Mouse (Mus musculus) kidney, embryonic 16.5 days (tissue): ENCODE measurements around the gene Afg1l. TPM values are rescaled to one million over a fixed set of nuclear protein-coding genes. Genes with fewer than 3 reads are reported as not detected.
A peak's percentile ranks its signal among the peaks of the same experiment; 100 is the strongest.

ENCODE experiments used
- ATAC-seq: fragments of 200-750 bp; cut with Nextera tagmentation; 2 replicates; pipeline ENCODE4 v1.8.0; 2017; ENCODE audit warnings: moderate TSS enrichment; ENCODE audit not compliant: low FRiP score, low TSS enrichment
- H3K27ac ChIP-seq: fragments of 300-500 bp; sonication (generic); 2 replicates; pipeline ENCODE4 v1.5.1; 2014; ENCODE audit warnings: low read length
- H3K27me3 ChIP-seq: fragments of 300-500 bp; sonication (generic); 2 replicates; pipeline ENCODE4 v1.6.1; 2014; ENCODE audit warnings: low read length, control low read depth, mixed read lengths; ENCODE audit not compliant: insufficient read depth
- H3K36me3 ChIP-seq: fragments of 300-500 bp; sonication (generic); 2 replicates; pipeline ENCODE4 v1.6.1; 2014; ENCODE audit warnings: low read length, control low read depth, mixed read lengths; ENCODE audit not compliant: insufficient read depth
- H3K4me1 ChIP-seq: fragments of 300-500 bp; sonication (generic); 2 replicates; pipeline ENCODE4 v1.6.1; 2014; ENCODE audit warnings: low read length, control low read depth, mixed read lengths; ENCODE audit not compliant: insufficient read depth
- H3K4me2 ChIP-seq: fragments of 300-500 bp; sonication (generic); replicated peaks from 2 replicates; pipeline ENCODE4 v1.6.1; 2014; ENCODE audit warnings: low read depth, low read length
- H3K4me3 ChIP-seq: fragments of 300-500 bp; sonication (generic); 2 replicates; pipeline ENCODE4 v1.5.1; 2014; ENCODE audit warnings: mild to moderate bottlenecking, low read length
- H3K9ac ChIP-seq: fragments of 300-500 bp; sonication (generic); replicated peaks from 2 replicates; pipeline ENCODE4 v1.6.1; 2014; ENCODE audit warnings: low read length
- H3K9me3 ChIP-seq: fragments of 300-500 bp; sonication (generic); 2 replicates; pipeline ENCODE4 v1.6.1; 2016; ENCODE audit warnings: low read length, control low read depth
- WGBS: fragments of 180-500 bp; shearing (Covaris S2); extraction: QIAGEN DNeasy Blood & Tissue Kit; methylation state at CpG from one replicate; pipeline ENCODE4 v1.1.7; 2014; 5-methylcytosine and 5-hydroxymethylcytosine counted together
- polyA plus RNA-seq: library from polyadenylated mRNA; unstranded; fragments of >200 nt; fragmentation: Nextera tagmentation; extraction: Ambion mirVana; gene quantifications from 2 replicates; pipeline ENCODE4 v1.2.1, GENCODE M21; 2015

The Afg1l gene
- polyA plus RNA-seq, 1 experiment from 2014 or later = 9.9 TPM

DNA sequence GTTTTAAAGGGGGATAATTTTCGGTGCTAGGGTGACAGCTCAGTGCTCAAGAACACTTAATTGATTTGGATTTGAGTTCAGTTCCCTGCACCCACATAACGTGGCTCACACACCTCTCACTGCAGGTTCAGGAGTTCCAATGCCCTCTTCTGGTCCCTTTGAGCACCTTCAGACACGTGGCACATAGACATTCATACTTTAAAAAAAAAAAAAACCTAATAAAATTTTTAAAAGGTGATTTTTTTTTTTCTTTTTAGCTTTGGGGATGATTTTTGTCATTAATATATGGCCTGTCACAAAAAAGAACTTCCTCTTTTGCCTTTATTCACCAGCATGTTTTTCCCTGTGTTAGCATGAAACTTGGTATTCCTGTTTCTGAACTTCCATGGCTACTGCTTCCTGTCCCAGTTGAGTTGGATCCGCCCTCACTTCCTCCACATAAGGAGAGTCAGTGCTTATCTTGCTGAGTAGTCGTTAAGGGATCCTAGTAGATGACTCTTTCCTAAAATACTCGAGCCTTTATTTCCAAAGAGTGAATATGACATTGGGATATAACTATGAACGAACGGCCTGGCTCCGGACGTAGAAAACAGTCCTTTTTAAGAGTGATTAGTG lies 25.8 kb upstream of the Afg1l start:
- Histone ChIP-seq H3K27ac (no peak overlapping the region), H3K27me3 (no peaks in the 10 kb centered on the region), H3K4me2 (0 out of 2 replicates have a peak overlapping the region, but pooled peaks have one; percentile 12), H3K4me3 (no peak overlapping the region), H3K9ac (no peak overlapping the region), H3K36me3 (peaks cover 10% of the 10 kb centered on the region; the same call in 1 of the 2 replicates), H3K4me1 (peaks cover 15% of the 10 kb centered on the region; the same call in 1 of the 2 replicates), H3K9me3 (no peaks in the 10 kb centered on the region)
- no peak for ATAC-seq
- WGBS = 84% methylated on average over 10 of the region's 10 CpGs

DNA sequence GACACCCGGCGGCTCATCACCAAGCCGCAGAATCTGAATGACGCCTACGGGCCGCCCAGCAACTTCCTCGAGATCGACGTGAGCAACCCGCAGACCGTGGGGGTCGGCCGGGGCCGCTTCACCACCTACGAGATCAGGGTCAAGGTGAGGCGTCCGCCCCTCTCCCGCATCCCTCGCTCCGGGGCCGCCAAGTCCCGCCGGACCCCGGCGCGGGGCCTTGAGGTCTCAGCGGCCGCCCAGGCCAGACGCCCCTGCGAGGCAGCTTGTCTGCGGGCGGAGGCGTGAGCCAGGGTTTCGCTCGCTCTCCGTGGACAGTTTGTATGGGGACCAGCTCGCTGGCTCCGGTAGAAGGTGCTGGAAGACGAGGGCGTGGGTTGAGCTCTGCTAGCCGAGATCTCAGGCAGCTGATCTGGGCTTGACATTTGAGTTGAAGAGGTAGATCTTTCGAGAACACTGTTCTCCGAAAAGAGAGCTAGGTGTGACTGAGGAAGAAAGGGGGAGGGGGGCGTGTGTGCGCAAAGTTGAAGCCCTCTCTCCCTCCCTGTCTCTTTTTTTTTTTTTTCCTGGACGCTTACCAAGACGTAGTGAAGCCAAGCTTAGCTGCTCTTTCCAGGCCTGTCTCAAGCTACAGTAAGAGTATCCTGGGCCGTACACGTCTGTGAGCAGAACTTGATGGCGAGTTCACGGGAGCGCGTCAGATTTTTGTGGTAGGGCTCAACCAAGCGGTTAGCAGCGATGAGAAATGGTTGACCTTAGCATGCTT lies 24.2 kb upstream of the Afg1l start:
- peak overlapping the region; percentile 85 for H3K4me3 ChIP-seq
- H3K4me2 ChIP-seq = peak overlapping the region; percentile 77
- H3K27ac ChIP-seq = peak overlapping the region; percentile 99
- ATAC-seq = peak; percentile 47
- peaks cover 15% of the 10 kb centered on the region; the same call in 1 of the 2 replicates for H3K4me1 ChIP-seq
- no peaks in the 10 kb centered on the region for H3K9me3 ChIP-seq
- H3K9ac ChIP-seq = peak overlapping the region; percentile 95
- H3K27me3 ChIP-seq = no peaks in the 10 kb centered on the region
- WGBS = under 1% methylated on average over 55 of the region's 55 CpGs
- 0 out of 2 replicates have a peak, but pooled peaks cover 2% of the 10 kb centered on the region for H3K36me3 ChIP-seq

DNA sequence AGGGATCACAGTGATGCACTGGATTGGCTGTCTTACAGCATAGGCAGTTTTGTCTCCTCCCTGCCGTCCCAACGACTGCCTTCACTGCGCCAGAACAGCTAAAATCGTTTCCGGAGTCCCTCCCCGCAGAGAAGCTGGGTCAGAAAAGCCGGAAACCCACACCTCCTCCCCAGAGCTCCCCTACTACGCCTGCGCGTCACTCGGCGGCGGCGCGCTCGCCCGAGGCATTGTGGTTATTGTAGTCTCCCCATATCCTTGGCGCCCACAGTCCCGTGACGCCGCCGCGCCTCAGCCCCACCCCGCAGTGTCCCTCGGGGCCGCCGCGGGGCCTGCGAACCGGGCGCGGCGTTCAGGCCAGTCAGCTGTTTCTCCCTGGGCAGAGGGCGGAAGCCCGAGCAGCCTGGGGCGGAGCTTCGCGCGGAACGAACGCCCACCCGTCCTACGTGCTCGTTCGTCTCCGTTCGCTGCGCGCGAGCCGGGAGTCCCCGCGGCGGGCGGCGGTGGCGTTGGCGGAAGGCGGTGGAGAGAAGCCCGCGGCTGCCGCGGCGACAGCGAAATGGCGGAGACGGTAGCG lies 23.5 kb upstream of the Afg1l start, which contains the start of gene Snx3:
TSS of gene Snx3 (plus strand) at position 256 of the 574 bp plus-strand sequence.
- H3K9me3 ChIP-seq = no peaks in the 10 kb centered on the region
- H3K4me3 ChIP-seq = peak within 1 kb of the TSS; percentile 85
- peak within 1 kb of the TSS; percentile 95 for H3K9ac ChIP-seq
- H3K4me1 ChIP-seq = peaks cover 15% of the 10 kb centered on the region; the same call in 1 of the 2 replicates
- ATAC-seq = peak; percentile 98
- WGBS = under 1% methylated on average over 67 of the region's 68 CpGs
- no peaks in the 10 kb centered on the region for H3K36me3 ChIP-seq
- H3K27me3 ChIP-seq = no peaks in the 10 kb centered on the region
- peak within 1 kb of the TSS; percentile 77 for H3K4me2 ChIP-seq
- H3K27ac ChIP-seq = peak within 1 kb of the TSS; percentile 99

DNA sequence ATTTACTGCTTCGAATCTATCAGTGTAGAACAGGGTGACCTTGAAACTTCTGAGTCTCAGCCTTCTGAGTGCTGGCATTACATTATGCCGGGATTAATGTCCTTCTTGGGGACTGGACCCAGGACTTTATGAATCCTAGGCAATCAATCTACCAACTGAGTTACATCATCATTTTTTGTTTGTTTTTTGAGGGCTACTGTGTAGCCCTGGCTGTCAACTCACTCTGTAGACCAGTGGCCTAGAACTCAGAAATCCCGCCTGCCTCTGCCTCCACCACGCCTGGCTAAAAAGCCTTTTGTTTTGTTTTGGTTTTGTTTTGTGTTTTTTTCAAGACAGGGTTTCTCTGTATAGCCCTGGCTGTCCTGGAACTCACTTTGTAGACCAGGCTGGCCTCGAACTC lies 22.8 kb upstream of the Afg1l start:
- Histone ChIP-seq H3K9me3 (no peaks in the 10 kb centered on the region), H3K27ac (peak overlapping the region; percentile 99), H3K27me3 (no peaks in the 10 kb centered on the region), H3K4me1 (peaks cover 15% of the 10 kb centered on the region; the same call in 1 of the 2 replicates), H3K4me3 (peak overlapping the region; percentile 85; the same call in 1 of the 2 replicates), H3K9ac (peak overlapping the region; percentile 52; the same call in 1 of the 2 replicates), H3K4me2 (peak overlapping the region; percentile 48), H3K36me3 (no peaks in the 10 kb centered on the region)
- 76% methylated on average over 5 of the region's 5 CpGs for WGBS
- ATAC-seq = no peak

DNA sequence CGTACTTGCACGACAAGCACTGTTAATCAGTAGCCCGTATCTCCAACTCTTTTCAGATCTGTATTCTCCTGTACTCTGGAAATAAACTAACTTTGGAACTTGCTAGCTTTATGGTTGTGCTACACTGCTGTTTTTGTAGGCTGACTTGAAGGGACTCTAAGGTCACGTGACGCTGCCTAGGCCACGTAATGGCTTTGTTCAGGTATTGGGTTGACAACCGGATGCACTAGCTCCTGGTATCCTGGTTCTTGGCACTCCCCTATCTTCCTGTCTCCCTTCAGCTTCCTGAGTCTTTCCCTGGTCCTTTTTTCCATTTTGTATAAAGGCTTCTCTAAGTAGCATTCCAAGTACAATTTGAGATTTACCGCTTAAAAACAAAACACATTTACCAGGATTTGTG lies 22.2 kb upstream of the Afg1l start:
- WGBS = 87% methylated on average over 8 of the region's 8 CpGs
- Histone ChIP-seq H3K27me3 (no peaks in the 10 kb centered on the region), H3K9me3 (no peaks in the 10 kb centered on the region), H3K36me3 (no peaks in the 10 kb centered on the region), H3K9ac (no peak overlapping the region), H3K4me3 (no peak overlapping the region), H3K4me2 (no peak overlapping the region), H3K27ac (peak overlapping the region; percentile 99), H3K4me1 (peaks cover 15% of the 10 kb centered on the region; the same call in 1 of the 2 replicates)
- no peak for ATAC-seq

DNA sequence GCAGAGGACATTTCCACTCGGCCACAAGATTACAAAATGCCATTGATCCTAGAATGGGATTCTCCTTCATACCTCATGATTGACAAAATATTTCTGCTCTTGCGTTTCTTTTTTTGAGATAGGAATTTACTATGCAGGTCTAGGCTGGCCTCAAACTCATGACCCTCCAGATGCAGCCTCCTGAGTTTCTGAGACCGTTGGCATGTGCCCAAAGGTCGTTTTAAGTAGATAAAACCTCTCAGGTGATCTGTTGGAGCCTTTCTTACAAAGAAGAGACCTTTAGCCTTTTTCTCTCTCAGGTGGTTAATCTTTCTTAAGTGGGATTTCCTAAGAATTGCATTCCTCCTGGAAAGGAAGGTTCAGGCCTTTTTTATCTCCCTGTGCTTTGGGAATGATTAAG lies 14.6 kb upstream of the Afg1l start:
- H3K27ac ChIP-seq = no peak overlapping the region

DNA sequence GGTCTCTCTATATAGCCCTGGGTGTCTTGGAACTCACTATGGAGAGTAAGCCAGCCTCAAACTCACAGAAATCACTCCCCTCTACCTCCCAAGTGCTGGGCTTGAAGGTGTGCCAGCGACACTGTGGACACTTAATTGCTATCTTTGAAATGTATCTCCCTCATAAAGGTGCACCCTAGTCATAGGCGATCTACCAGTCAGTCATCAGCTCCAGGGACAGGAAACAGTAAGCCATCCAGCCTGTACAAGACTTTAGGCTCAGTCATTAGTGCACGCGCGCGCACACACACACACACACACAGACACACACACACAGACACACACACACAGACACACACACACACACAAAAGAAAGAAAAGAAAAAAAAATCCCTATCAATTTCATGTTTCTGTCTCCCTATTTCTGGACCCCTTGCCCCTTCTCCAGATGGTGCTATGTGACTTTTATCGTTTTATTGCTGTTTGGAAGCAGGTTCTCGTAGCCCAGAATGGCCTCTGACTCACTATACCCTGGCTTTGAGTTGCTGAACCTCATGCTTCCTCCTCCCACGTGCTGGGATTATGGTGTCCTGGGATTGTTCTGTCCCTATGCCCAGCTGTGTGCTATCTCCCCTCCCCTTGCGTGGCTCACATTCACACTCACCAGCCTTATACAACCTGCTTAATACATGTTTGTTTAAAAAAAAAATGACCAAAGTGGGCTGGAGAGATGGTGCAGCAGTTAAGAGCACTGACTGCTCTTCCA lies 13.8 kb upstream of the Afg1l start:
- Histone ChIP-seq H3K9me3 (no peaks in the 10 kb centered on the region), H3K4me3 (no peak overlapping the region), H3K4me1 (0 out of 2 replicates have a peak, but pooled peaks cover 3% of the 10 kb centered on the region), H3K27me3 (no peaks in the 10 kb centered on the region), H3K4me2 (no peak overlapping the region), H3K9ac (no peak overlapping the region), H3K36me3 (no peaks in the 10 kb centered on the region), H3K27ac (no peak overlapping the region)
- WGBS = 73% methylated on average over 10 of the region's 10 CpGs
- no peak for ATAC-seq

More for the DNA sequence above, 14.6 kb upstream of the Afg1l start:
- no peaks in the 10 kb centered on the region for H3K36me3 ChIP-seq
- 0 out of 2 replicates have a peak, but pooled peaks cover 3% of the 10 kb centered on the region for H3K4me1 ChIP-seq
- ATAC-seq = no peak
- 58% methylated on average over 4 of the region's 4 CpGs for WGBS
- H3K4me3 ChIP-seq = no peak overlapping the region
- no peak overlapping the region for H3K4me2 ChIP-seq
- H3K9ac ChIP-seq = no peak overlapping the region
- no peaks in the 10 kb centered on the region for H3K9me3 ChIP-seq
- no peaks in the 10 kb centered on the region for H3K27me3 ChIP-seq

DNA sequence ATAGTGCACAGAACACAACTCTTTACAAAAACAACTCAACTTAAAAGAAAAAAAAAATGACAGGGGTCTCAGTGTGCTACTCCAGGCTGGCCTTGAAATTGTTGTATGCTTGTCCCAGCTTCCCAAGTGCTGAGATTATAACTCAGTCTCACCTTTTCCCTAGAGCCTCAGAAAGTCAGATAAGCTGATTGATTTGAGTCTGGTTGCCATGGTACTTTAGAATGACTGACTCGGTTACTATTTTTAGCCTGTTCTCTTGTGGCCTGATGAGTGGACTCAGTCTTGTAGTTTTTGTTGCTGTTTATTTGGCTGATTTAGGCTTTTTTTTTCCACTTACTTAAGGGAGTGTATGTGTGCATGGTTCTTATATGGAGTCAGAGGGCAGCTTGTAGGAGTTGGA lies 12.8 kb upstream of the Afg1l start:
- 52% methylated on average over 1 of the region's 1 CpGs for WGBS
- Histone ChIP-seq H3K9ac (no peak overlapping the region), H3K36me3 (no peaks in the 10 kb centered on the region), H3K9me3 (no peaks in the 10 kb centered on the region), H3K4me1 (0 out of 2 replicates have a peak, but pooled peaks cover 3% of the 10 kb centered on the region), H3K27ac (no peak overlapping the region), H3K4me2 (no peak overlapping the region), H3K27me3 (no peaks in the 10 kb centered on the region), H3K4me3 (no peak overlapping the region)
- no peak for ATAC-seq

DNA sequence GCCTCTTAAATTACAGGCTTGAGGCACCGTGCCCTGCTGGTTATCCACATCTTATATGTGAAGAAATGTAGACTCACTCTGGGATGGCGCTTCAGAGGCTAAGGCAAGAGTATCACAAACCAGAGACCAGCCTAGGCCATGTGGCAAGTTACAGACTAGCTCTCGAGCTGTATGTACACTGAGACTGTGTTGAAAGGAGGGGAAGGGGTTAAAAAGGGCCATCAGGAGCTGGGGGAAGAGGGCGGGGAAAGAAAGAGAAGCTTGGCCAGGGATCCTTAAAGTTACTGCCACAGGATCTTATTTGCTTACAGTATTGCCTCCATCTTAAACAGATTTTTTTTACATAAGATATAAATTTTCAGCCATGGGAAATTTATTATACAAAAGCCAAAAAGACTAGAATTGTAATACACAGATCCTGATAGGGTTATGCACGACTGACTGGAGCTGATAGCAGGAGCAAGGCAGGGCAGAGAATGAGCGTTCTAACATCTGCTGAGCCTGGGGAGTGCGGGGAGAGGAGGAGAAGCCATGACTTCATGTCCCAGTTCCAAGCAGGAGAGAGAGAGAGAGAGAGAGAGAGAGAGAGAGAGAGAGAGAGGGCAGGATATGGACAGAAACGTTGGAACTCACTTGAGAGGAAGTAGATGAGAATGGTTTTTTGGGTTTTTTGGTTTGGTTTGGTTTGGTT lies 10.4 kb upstream of the Afg1l start:
- WGBS = 23% methylated on average over 8 of the region's 8 CpGs

More for the DNA sequence above, 10.4 kb upstream of the Afg1l start:
- H3K4me2 ChIP-seq = no peak overlapping the region
- H3K27me3 ChIP-seq = no peaks in the 10 kb centered on the region
- H3K27ac ChIP-seq = no peak overlapping the region
- H3K9ac ChIP-seq = no peak overlapping the region
- no peak overlapping the region for H3K4me3 ChIP-seq
- H3K9me3 ChIP-seq = no peaks in the 10 kb centered on the region
- H3K4me1 ChIP-seq = 0 out of 2 replicates have a peak, but pooled peaks cover 3% of the 10 kb centered on the region
- no peaks in the 10 kb centered on the region for H3K36me3 ChIP-seq
- 0 out of 2 replicates have a peak, but pooled peaks have one; percentile 49 for ATAC-seq
